Mouse (Mus musculus) spleen, adult 2 months (tissue): ENCODE results near the gene Msgn1.

Experiments
- CTCF ChIP-seq: fragments of 200-500 bp; IDR thresholded peaks from 2 replicates; pipeline ENCODE4 v1.5.1; 2011; ENCODE audit warnings: mild to moderate bottlenecking, inconsistent platforms; ENCODE audit not compliant: insufficient read depth, insufficient read length, insufficient replicate concordance; ENCODE audit errors: extremely low read depth
- POLR2A ChIP-seq: fragments of 200-500 bp; IDR thresholded peaks from 2 replicates; pipeline ENCODE4 v1.6.1; 2011; ENCODE audit warnings: low read depth, low read length, inconsistent platforms

DNA sequence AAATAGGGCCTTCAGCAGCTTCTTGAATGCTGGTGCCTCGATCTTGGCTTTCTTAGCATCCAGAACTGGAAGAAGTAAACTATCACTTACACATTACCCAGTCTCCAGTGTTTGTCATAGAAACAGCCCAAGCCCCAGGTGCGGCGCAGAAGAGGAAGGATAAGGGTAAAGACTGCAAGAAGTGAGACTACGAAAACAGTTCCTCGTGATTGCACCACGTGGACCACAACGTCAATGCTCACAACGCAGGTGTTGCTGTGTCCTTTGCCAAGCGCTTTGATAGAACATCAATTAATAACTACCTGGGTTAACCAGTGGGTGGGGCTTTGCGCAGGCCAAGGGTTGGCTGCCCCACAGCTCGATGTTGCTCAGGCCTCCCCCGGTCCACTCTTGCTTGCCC, 8.1 kb downstream of the Msgn1 start:
- TF ChIP-seq CTCF: no peak
- TF ChIP-seq POLR2A: no peak
